Mouse (Mus musculus) thymus, adult 2 months (tissue): ENCODE results near the gene Foxj2. TPM values are rescaled to one million over a fixed set of nuclear protein-coding genes. Genes with fewer than 3 reads are reported as not detected.

ENCODE experiments used
- DNase-seq: peaks from one replicate; pipeline ENCODE4 v3.0.0; 2021
- H3K27ac ChIP-seq: fragments of 200-500 bp; 2 replicates; pipeline ENCODE4 v1.5.1; 2012; ENCODE audit warnings: low read length, control low read depth; ENCODE audit not compliant: control insufficient read depth, insufficient read depth
- H3K27me3 ChIP-seq: fragments of 200-500 bp; 2 replicates; pipeline ENCODE4 v1.6.1; 2012; ENCODE audit warnings: mild to moderate bottlenecking, low read length, moderate library complexity, mixed read lengths; ENCODE audit not compliant: control insufficient read depth, insufficient read depth
- H3K36me3 ChIP-seq: fragments of 200-500 bp; 2 replicates; pipeline ENCODE4 v1.6.1; 2012; ENCODE audit warnings: mild to moderate bottlenecking, low read length, moderate library complexity; ENCODE audit not compliant: control insufficient read depth, insufficient read depth
- H3K4me1 ChIP-seq: fragments of 200-500 bp; replicated peaks from 2 replicates; pipeline ENCODE4 v1.6.1; 2012; ENCODE audit warnings: low read length; ENCODE audit not compliant: control insufficient read depth, insufficient read depth
- H3K4me3 ChIP-seq: fragments of 200-500 bp; 2 replicates; pipeline ENCODE4 v1.5.1; 2012; ENCODE audit warnings: mild to moderate bottlenecking, low read length, control low read depth, moderate library complexity; ENCODE audit not compliant: control insufficient read depth, insufficient read depth
- CTCF ChIP-seq: fragments of 200-500 bp; IDR thresholded peaks from 2 replicates; pipeline ENCODE4 v1.5.1; 2012; ENCODE audit warnings: mild to moderate bottlenecking, control low read depth, low read length, moderate library complexity, borderline replicate concordance; ENCODE audit not compliant: control insufficient read depth, poor library complexity, insufficient read depth; ENCODE audit errors: extremely low read depth
- POLR2A ChIP-seq: fragments of 200-500 bp; IDR thresholded peaks from 2 replicates; pipeline ENCODE4 v1.6.1; 2012; ENCODE audit warnings: mild to moderate bottlenecking, low read length, control low read depth, moderate library complexity; ENCODE audit not compliant: control insufficient read depth, poor library complexity, insufficient read depth; ENCODE audit errors: extremely low read depth
- WGBS: fragments of 180-500 bp; shearing (Covaris S2); methylation state at CpG from one replicate; pipeline ENCODE4 v1.1.7; 2018; 5-methylcytosine and 5-hydroxymethylcytosine counted together
- polyA plus RNA-seq: library from polyadenylated mRNA; depleted of rRNA; stranded (reverse); fragments of >200 nt; gene quantifications from 2 replicates; pipeline ENCODE4 v1.2.3, GENCODE M21; 2012

Foxj2 gene
- polyA plus RNA-seq, 1 experiment: 20.2 TPM

GRCm38 (mm10) chr6:122811771-122812600 lies 7.7 kb upstream of the Foxj2 start:
- Histone ChIP-seq H3K27me3 (no peaks in the 10 kb centered on the region), H3K36me3 (no peaks in the 10 kb centered on the region), H3K4me3 (no peak overlapping the region), H3K4me1 (peaks cover 6% of the 10 kb centered on the region), H3K27ac (peak overlapping the region; percentile 73)
- 43% methylated on average over 16 of the region's 16 CpGs for WGBS
- TF ChIP-seq POLR2A (no peak), CTCF (no peak)
- peak; percentile 54 for DNase-seq

- H3K27me3 ChIP-seq: no peaks in the 10 kb centered on the region
- H3K27ac ChIP-seq: no peak overlapping the region
- H3K36me3 ChIP-seq: no peaks in the 10 kb centered on the region
- no peak for DNase-seq
- H3K4me1 ChIP-seq: peaks cover 6% of the 10 kb centered on the region
- no peak overlapping the region for H3K4me3 ChIP-seq
- no peak for TF ChIP-seq CTCF
- TF ChIP-seq POLR2A: no peak
- WGBS: 95% methylated on average over 4 of the region's 4 CpGs
Observed at GRCm38 (mm10) chr6:122812716-122813115, 7.0 kb upstream of the Foxj2 start.

DNA sequence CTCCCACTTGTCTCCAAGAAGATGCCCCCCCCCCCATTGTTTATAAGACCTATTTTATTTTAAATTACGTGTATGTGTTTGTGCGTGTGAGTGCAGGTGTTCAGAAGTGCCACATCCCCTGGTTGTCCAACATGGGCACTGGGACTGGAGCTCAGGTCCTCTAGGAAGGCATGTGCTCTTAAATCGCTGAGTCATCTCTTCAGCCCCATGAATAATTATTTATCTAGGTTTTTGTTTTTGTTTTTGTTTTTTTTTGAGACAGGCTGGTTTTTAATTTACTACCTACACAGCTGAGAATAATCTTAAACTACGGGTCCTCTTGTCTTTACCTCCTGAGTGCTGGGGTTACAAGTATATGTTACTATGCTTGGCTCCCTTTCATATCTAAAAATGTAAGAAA lies 6.1 kb upstream of the Foxj2 start:
- 96% methylated on average over 4 of the region's 4 CpGs for WGBS
- DNase-seq: no peak
- Histone ChIP-seq H3K27ac (no peak overlapping the region), H3K27me3 (no peaks in the 10 kb centered on the region), H3K4me1 (peaks cover 6% of the 10 kb centered on the region), H3K36me3 (no peaks in the 10 kb centered on the region), H3K4me3 (no peak overlapping the region)
- TF ChIP-seq POLR2A (no peak), CTCF (no peak)

DNA sequence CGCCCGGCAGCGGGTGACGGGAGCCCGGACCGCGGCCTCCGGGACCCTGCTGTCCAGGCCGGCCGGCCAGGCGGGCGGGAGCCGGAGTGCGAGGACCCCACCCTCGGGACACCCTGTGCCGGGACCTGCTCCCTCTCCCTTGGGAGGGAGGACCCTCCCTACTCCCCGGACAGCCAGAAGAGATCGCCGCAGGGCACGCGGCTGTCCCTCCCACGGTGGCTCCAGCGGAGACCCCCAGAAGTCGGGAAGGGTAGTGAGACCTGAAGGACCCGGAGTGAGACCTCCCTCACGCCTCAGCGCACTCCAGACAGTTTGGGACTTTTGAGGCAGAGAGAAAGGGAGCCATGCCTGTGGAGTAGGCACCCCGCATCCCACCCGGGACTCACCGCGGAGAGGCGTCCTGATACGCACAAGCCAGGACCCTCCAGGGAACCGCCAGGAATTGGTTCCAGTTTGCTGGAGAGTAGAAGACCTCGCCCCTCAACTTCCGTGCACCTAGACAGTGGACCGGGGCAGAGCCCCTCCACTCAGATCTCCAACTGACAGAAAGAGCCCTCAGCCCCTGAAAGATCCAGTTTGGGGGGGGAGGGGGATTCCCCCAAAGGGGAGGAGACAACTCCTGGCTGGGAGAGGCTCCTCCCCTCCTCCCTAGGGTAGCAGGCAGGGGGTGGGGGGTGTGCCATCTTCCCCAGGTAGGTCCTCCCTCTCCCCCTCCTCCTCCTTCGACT lies 521 bp downstream of the Foxj2 start:
- no peaks in the 10 kb centered on the region for H3K27me3 ChIP-seq
- H3K4me3 ChIP-seq: peak overlapping the region; percentile 87
- no peak for TF ChIP-seq POLR2A
- peak; percentile 3; the same call in 1 of the 2 replicates for TF ChIP-seq CTCF
- H3K4me1 ChIP-seq: peaks cover 22% of the 10 kb centered on the region
- peak; percentile 64 for DNase-seq
- no peaks in the 10 kb centered on the region for H3K36me3 ChIP-seq
- 1% methylated on average over 38 of the region's 38 CpGs for WGBS
- no peak overlapping the region for H3K27ac ChIP-seq

DNA sequence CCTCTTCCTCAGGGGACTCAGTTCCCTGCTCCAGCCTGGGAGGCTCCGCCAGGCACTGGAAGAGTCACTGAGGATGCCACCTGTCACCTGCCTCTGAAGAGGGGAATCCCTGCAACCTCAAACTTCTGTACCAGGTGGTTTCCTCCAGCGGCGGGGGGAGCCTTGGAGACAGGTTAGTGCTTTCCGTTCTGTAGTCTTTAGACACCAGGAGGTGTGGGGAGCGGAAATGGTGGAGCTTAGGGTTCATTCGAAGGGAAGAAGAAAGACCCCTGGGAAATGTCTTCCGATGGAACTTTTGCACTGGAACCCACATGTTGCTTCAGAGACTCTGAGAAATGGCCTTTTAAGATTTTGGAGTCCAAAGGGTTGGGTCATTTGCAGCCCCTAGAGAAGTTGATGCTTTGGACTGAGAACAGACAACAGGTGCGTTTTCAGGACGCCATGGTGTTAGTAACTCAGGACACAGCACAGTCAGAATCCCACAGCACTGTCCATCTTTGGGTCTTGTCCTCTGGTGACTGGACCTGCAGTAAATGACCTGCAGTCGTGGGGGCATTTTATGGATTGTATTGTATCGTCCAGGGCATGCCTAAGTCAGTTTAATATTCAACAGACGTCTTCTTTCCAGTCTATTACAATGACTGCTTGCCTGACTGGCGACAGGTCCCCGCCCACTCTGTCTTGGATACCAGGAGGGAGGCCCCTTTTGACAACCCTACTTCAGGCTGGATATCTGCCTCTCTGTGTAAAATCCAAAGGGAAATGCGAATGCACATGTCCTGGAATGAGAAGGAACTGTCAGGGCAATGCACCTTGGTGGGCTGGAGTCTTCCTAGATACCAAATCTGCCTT lies 1.3 kb downstream of the Foxj2 start:
- H3K4me1 ChIP-seq: peaks cover 28% of the 10 kb centered on the region
- WGBS: 48% methylated on average over 15 of the region's 15 CpGs
- TF ChIP-seq POLR2A (no peak), CTCF (no peak)
- no peaks in the 10 kb centered on the region for H3K36me3 ChIP-seq
- peak; percentile 70 for DNase-seq
- no peaks in the 10 kb centered on the region for H3K27me3 ChIP-seq
- H3K4me3 ChIP-seq: peak overlapping the region; percentile 87
- H3K27ac ChIP-seq: no peak overlapping the region

DNA sequence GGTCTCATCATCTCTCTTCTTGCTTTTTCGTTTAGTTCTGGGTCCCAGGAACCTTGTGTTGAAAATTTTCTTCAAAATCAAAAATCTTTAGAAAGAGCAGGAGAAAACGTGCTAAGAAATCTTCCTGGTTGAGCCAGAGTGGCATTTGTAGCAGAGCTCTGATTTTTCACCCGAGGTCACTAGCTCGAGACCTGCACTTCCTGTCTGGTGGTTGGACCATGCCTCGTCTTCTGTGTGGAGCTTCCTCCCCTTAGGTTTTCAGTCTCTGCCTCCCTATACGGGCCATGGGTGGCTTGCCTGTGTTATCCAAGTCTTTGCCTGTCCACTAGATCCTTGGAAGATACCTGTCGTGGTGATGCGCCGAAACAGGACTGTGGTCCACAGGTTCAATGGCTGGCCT lies 2.1 kb downstream of the Foxj2 start:
- 53% methylated on average over 9 of the region's 9 CpGs for WGBS
- no peak for DNase-seq
- no peak overlapping the region for H3K4me3 ChIP-seq
- no peaks in the 10 kb centered on the region for H3K36me3 ChIP-seq
- no peaks in the 10 kb centered on the region for H3K27me3 ChIP-seq
- H3K4me1 ChIP-seq: peaks cover 33% of the 10 kb centered on the region
- TF ChIP-seq POLR2A (no peak), CTCF (no peak)
- no peak overlapping the region for H3K27ac ChIP-seq
